Mouse (Mus musculus) cortical plate, adult 2 months (tissue): ENCODE measurements at regions not wholly inside any gene's neighbourhood (a gene's known extent, or its start where the extent isn't known, plus 50 kb on each side); places are given as distances from the start of the nearest gene placed in this dataset.

Source experiments
- CTCF ChIP-seq: fragments of 200-500 bp; IDR thresholded peaks from 2 replicates; pipeline ENCODE4 v1.5.1; 2011; ENCODE audit warnings: mild to moderate bottlenecking, control low read depth, low read length; ENCODE audit not compliant: insufficient read depth; ENCODE audit errors: extremely low read depth
- POLR2A ChIP-seq: fragments of 200-500 bp; IDR thresholded peaks from 2 replicates; pipeline ENCODE4 v1.6.1; 2011; ENCODE audit warnings: mild to moderate bottlenecking, low read length, control low read depth; ENCODE audit not compliant: insufficient read depth; ENCODE audit errors: extremely low read depth

- TF ChIP-seq POLR2A (no peak), CTCF (no peak)
Observed at GRCm38 (mm10) chr16:77986884-77987529, 314.3 kb upstream of the Cxadr start.
